Mouse (Mus musculus): ENCODE data around the gene Lias. TPM values are rescaled to one million over a fixed set of nuclear protein-coding genes. Genes with fewer than 3 reads are reported as not detected.
A peak's percentile ranks its signal among the peaks of the same experiment; 100 is the strongest.

The Lias gene
- polyA plus RNA-seq, 1 experiment from 2014 or later: 59.8 TPM

GRCm38 (mm10) chr5:65374746-65375145 is 16.6 kb upstream of the Lias start:
- Histone ChIP-seq H3K4me3 (ENCODE audit: low read length) (no peak overlapping the region), H3K27ac (ENCODE audit: low read length) (no peak overlapping the region), H3K9ac (ENCODE audit: low read length) (no peak overlapping the region), H3K27me3 (ENCODE audit: control insufficient read depth, insufficient read depth, low read length) (no peaks in the 10 kb centered on the region), H3K4me1 (ENCODE audit: control insufficient read depth, insufficient read depth, low read length) (no peaks in the 10 kb centered on the region), H3K36me3 (ENCODE audit: control insufficient read depth, insufficient read depth) (no peaks in the 10 kb centered on the region), H3K4me2 (ENCODE audit: low read depth, low read length) (no peak overlapping the region), H3K9me3 (replicated peaks; ENCODE audit: control insufficient read depth, low read length) (no peaks in the 10 kb centered on the region)
- no peak for ATAC-seq (replicated peaks; ENCODE audit: extremely low read depth, insufficient read depth, low FRiP score)
- 76% methylated on average over 7 of the region's 7 CpGs for WGBS

DNA sequence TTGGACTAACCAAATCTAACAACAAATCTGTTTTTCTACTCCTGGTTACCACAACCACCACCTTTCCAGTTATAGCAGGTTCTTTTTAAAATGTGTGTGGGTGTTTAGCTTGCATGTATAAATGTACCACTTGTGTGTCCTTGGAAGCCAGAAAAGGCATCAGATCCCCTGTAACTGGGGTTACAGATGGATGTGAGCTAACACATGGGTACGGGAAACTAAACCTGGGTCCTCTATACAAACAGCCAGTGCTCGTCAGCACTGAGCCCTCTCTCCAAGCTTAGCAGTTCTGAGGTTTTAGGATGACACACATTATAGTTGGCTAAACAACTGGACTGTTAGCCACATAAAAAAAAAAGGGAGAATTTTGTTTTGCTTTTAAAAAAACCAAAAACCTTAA is 5.6 kb upstream of the Lias start:
- no peak overlapping the region for H3K4me2 ChIP-seq (ENCODE audit: low read depth, low read length)
- H3K27me3 ChIP-seq (ENCODE audit: control insufficient read depth, insufficient read depth, low read length): no peaks in the 10 kb centered on the region
- H3K9me3 ChIP-seq (replicated peaks; ENCODE audit: control insufficient read depth, low read length): no peaks in the 10 kb centered on the region
- peaks cover 19% of the 10 kb centered on the region for H3K4me1 ChIP-seq (ENCODE audit: control insufficient read depth, insufficient read depth, low read length)
- no peak overlapping the region for H3K9ac ChIP-seq (ENCODE audit: low read length)
- 70% methylated on average over 2 of the region's 2 CpGs for WGBS
- no peak for ATAC-seq (replicated peaks; ENCODE audit: extremely low read depth, insufficient read depth, low FRiP score)
- no peak overlapping the region for H3K4me3 ChIP-seq (ENCODE audit: low read length)
- H3K36me3 ChIP-seq (ENCODE audit: control insufficient read depth, insufficient read depth): peaks cover 28% of the 10 kb centered on the region
- no peak overlapping the region for H3K27ac ChIP-seq (ENCODE audit: low read length)

- H3K36me3 ChIP-seq (ENCODE audit: control insufficient read depth, insufficient read depth): peaks cover 28% of the 10 kb centered on the region
- no peaks in the 10 kb centered on the region for H3K27me3 ChIP-seq (ENCODE audit: control insufficient read depth, insufficient read depth, low read length)
- H3K4me3 ChIP-seq (ENCODE audit: low read length): no peak overlapping the region
- no peak overlapping the region for H3K4me2 ChIP-seq (ENCODE audit: low read depth, low read length)
- peaks cover 21% of the 10 kb centered on the region for H3K4me1 ChIP-seq (ENCODE audit: control insufficient read depth, insufficient read depth, low read length)
- WGBS: 79% methylated on average over 6 of the region's 6 CpGs
- H3K9me3 ChIP-seq (replicated peaks; ENCODE audit: control insufficient read depth, low read length): no peaks in the 10 kb centered on the region
- no peak overlapping the region for H3K27ac ChIP-seq (ENCODE audit: low read length)
- ATAC-seq (replicated peaks; ENCODE audit: extremely low read depth, insufficient read depth, low FRiP score): no peak
- no peak overlapping the region for H3K9ac ChIP-seq (ENCODE audit: low read length)
Measured at GRCm38 (mm10) chr5:65387008-65387867, 4.1 kb upstream of the Lias start.

DNA sequence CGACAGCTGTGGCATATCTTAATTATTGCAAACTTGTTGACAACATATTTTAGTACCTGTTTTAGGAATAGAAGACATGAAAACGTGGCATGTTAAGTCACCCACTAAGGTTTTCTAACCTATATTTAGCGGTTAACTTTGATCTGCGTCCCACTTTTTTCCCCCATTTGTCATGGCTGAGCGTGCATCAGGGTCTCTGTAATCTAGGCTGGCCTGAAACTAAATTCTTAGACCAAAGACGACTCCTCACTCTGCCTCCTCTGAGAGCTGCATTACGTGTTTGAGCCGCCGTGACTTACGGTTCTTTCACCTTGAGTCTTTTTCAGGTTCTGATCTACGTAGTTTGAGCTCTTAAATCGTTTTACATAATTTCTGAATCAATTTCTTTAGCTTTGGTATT is 456 bp downstream of the Lias start:
- H3K9me3 ChIP-seq (replicated peaks; ENCODE audit: control insufficient read depth, low read length): no peaks in the 10 kb centered on the region
- H3K4me3 ChIP-seq (ENCODE audit: low read length): peak overlapping the region; percentile 71
- WGBS: 3% methylated on average over 12 of the region's 12 CpGs
- H3K4me1 ChIP-seq (ENCODE audit: control insufficient read depth, insufficient read depth, low read length): peaks cover 23% of the 10 kb centered on the region
- H3K27ac ChIP-seq (ENCODE audit: low read length): peak overlapping the region; percentile 49
- peak overlapping the region; percentile 77 for H3K9ac ChIP-seq (ENCODE audit: low read length)
- peaks cover 36% of the 10 kb centered on the region for H3K36me3 ChIP-seq (ENCODE audit: control insufficient read depth, insufficient read depth)
- no peaks in the 10 kb centered on the region for H3K27me3 ChIP-seq (ENCODE audit: control insufficient read depth, insufficient read depth, low read length)
- ATAC-seq (replicated peaks; ENCODE audit: extremely low read depth, insufficient read depth, low FRiP score): no peak
- peak overlapping the region; percentile 89 for H3K4me2 ChIP-seq (ENCODE audit: low read depth, low read length)

DNA sequence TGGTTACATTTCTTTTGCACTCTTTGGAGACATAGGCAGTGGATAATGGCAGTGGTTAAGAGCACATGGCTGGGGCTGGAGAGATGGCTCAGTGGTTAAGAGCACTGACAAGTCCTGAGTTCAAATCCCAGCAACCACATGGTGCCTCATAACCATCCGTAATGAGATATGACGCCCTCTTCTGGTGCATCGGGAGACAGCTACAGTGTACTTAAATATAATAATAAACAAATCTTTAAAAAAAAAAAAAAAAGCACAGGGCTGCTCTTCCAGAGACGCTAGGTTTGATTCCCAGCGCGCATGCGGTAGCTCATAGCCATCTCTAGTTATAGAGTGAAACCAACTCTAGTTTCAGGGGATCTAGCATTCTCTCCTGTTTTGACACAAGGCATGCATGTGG is 3.1 kb downstream of the Lias start:
- no peaks in the 10 kb centered on the region for H3K9me3 ChIP-seq (replicated peaks; ENCODE audit: control insufficient read depth, low read length)
- ATAC-seq (replicated peaks; ENCODE audit: extremely low read depth, insufficient read depth, low FRiP score): no peak
- H3K9ac ChIP-seq (ENCODE audit: low read length): no peak overlapping the region
- H3K4me3 ChIP-seq (ENCODE audit: low read length): no peak overlapping the region
- no peak overlapping the region for H3K4me2 ChIP-seq (ENCODE audit: low read depth, low read length)
- H3K36me3 ChIP-seq (ENCODE audit: control insufficient read depth, insufficient read depth): peaks cover 27% of the 10 kb centered on the region
- H3K27me3 ChIP-seq (ENCODE audit: control insufficient read depth, insufficient read depth, low read length): no peaks in the 10 kb centered on the region
- WGBS: 84% methylated on average over 7 of the region's 7 CpGs
- H3K27ac ChIP-seq (ENCODE audit: low read length): no peak overlapping the region
- H3K4me1 ChIP-seq (ENCODE audit: control insufficient read depth, insufficient read depth, low read length): peaks cover 13% of the 10 kb centered on the region

- no peaks in the 10 kb centered on the region for H3K9me3 ChIP-seq (replicated peaks; ENCODE audit: control insufficient read depth, low read length)
- H3K27me3 ChIP-seq (ENCODE audit: control insufficient read depth, insufficient read depth, low read length): no peaks in the 10 kb centered on the region
- H3K4me2 ChIP-seq (ENCODE audit: low read depth, low read length): no peak overlapping the region
- no peaks in the 10 kb centered on the region for H3K4me1 ChIP-seq (ENCODE audit: control insufficient read depth, insufficient read depth, low read length)
- no peak overlapping the region for H3K4me3 ChIP-seq (ENCODE audit: low read length)
- ATAC-seq (replicated peaks; ENCODE audit: extremely low read depth, insufficient read depth, low FRiP score): no peak; the same call in 1 of the 2 replicates
- H3K9ac ChIP-seq (ENCODE audit: low read length): no peak overlapping the region
- peaks cover 34% of the 10 kb centered on the region for H3K36me3 ChIP-seq (ENCODE audit: control insufficient read depth, insufficient read depth)
- WGBS: 21% methylated on average over 2 of the region's 2 CpGs
- H3K27ac ChIP-seq (ENCODE audit: low read length): no peak overlapping the region
Measured at GRCm38 (mm10) chr5:65401251-65401994, 10.1 kb downstream of the Lias start.

DNA sequence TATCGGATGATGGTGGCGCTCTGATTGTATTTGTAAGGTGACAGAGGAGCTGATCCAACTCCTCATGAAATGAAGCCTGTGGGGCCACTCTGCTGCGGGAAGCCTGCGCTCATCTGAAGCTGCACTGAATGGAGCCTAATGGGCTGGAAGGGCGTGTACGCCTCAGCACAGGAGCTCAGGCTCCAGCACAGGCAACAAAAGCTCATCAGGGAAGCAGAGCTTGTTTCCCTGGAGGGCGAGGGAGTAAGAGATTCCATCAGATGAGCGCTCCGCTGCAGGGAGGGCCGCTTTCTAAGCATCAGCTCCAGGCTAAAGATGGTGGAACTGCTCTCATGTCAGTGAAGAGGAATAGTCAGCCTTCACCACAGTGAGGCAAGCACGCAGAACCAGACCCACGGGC is 16.7 kb downstream of the Lias start:
- H3K9ac ChIP-seq (ENCODE audit: low read length): 0 out of 2 replicates have a peak overlapping the region, but pooled peaks have one; percentile 5
- no peaks in the 10 kb centered on the region for H3K9me3 ChIP-seq (replicated peaks; ENCODE audit: control insufficient read depth, low read length)
- no peak overlapping the region for H3K4me3 ChIP-seq (ENCODE audit: low read length)
- H3K27me3 ChIP-seq (ENCODE audit: control insufficient read depth, insufficient read depth, low read length): no peaks in the 10 kb centered on the region
- no peaks in the 10 kb centered on the region for H3K4me1 ChIP-seq (ENCODE audit: control insufficient read depth, insufficient read depth, low read length)
- no peak overlapping the region for H3K4me2 ChIP-seq (ENCODE audit: low read depth, low read length)
- H3K27ac ChIP-seq (ENCODE audit: low read length): no peak overlapping the region
- ATAC-seq (replicated peaks; ENCODE audit: extremely low read depth, insufficient read depth, low FRiP score): no peak
- 70% methylated on average over 12 of the region's 12 CpGs for WGBS
- H3K36me3 ChIP-seq (ENCODE audit: control insufficient read depth, insufficient read depth): peaks cover 23% of the 10 kb centered on the region

DNA sequence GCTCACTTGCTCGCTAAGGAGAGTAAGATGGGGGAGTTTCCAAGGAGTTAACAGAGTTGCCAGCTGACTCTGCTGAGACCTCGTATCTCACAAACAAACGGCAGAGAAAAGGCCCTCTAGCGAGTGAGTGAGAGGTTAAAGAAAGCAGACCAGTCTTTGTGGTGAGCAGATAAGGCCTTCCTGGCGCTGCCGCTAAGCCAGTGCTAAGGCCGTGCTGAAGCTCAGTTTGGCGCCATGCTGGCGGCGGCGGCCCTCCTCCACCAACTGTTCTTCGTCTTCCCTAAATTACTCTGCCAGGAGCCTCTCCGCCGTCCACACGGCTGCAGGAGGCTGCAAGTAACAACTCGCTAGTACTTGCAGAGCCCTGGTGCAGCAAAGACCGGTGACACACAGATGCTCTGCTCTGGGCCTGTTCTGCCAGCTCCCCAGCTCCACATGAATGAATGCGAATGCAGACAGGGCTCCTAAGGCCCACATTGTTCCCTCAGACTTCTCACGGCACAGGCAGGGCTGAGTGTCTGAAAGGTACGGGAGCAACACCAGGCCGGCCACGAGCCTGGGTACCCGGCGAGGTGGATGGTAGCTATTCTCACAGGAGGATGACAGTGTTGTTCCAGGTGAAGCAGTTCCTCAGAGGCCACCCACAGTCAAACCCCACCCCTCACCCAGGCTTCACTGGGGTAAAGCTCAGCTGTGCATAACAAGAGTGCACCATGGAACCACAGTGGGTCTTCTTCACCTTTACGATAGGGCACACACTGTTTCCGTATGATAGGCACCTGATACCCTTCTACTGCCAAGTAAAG is 24.6 kb downstream of the Lias start:
- no peaks in the 10 kb centered on the region for H3K9me3 ChIP-seq (replicated peaks; ENCODE audit: control insufficient read depth, low read length)
- peaks cover 21% of the 10 kb centered on the region for H3K4me1 ChIP-seq (ENCODE audit: control insufficient read depth, insufficient read depth, low read length)
- peak overlapping the region; percentile 3 for H3K4me3 ChIP-seq (ENCODE audit: low read length)
- ATAC-seq (replicated peaks; ENCODE audit: extremely low read depth, insufficient read depth, low FRiP score): peak; percentile 89
- peaks cover 23% of the 10 kb centered on the region for H3K36me3 ChIP-seq (ENCODE audit: control insufficient read depth, insufficient read depth)
- 13% methylated on average over 26 of the region's 26 CpGs for WGBS
- H3K4me2 ChIP-seq (ENCODE audit: low read depth, low read length): peak overlapping the region; percentile 54
- H3K9ac ChIP-seq (ENCODE audit: low read length): peak overlapping the region; percentile 67
- H3K27me3 ChIP-seq (ENCODE audit: control insufficient read depth, insufficient read depth, low read length): no peaks in the 10 kb centered on the region
- H3K27ac ChIP-seq (ENCODE audit: low read length): peak overlapping the region; percentile 93
